Mouse (Mus musculus) neural tube, embryonic 10.5 days (tissue): Measurements from ENCODE around the gene Svip.

ENCODE experiments used
- DNase-seq: peaks from one replicate; pipeline ENCODE4 v3.0.0-alpha.2; 2017; ENCODE audit warnings: low spot score; ENCODE audit errors: extremely low spot score

The Svip gene

GRCm38 (mm10) chr7:52005511-52006295 lies at the start of gene Svip:
TSS of gene Svip (minus strand) at chr7:52006018.
- DNase-seq: peak; percentile 84

GRCm38 (mm10) chr7:52037600-52038582 lies 32.1 kb upstream of the Svip start:
- peak; percentile 36 for DNase-seq

GRCm38 (mm10) chr7:52024050-52024626 lies 18.3 kb upstream of the Svip start:
- no peak for DNase-seq

- no peak for DNase-seq
These were observed 16.2 kb upstream of the Svip start for GRCm38 (mm10) chr7:52022039-52022438.

GRCm38 (mm10) chr7:52015628-52016027 lies 9.8 kb upstream of the Svip start, which contains the start of gene 1700015G11Rik:
TSS of gene 1700015G11Rik (minus strand) at chr7:52015728.
- DNase-seq: no peak

- no peak for DNase-seq
These were observed 9.4 kb upstream of the Svip start for GRCm38 (mm10) chr7:52015180-52015579.

- no peak for DNase-seq
These were observed 7.6 kb upstream of the Svip start for GRCm38 (mm10) chr7:52013457-52013856.

- no peak for DNase-seq
These were observed 1.3 kb upstream of the Svip start for GRCm38 (mm10) chr7:52007138-52007537.

- DNase-seq: no peak
These were observed 445 bp upstream of the Svip start for GRCm38 (mm10) chr7:52006296-52006630.

GRCm38 (mm10) chr7:51991020-51991419 lies 14.8 kb downstream of the Svip start:
- no peak for DNase-seq

- DNase-seq: no peak
These were observed 18.9 kb downstream of the Svip start for GRCm38 (mm10) chr7:51986909-51987308.

- DNase-seq: no peak
These were observed 20.1 kb downstream of the Svip start for GRCm38 (mm10) chr7:51985763-51986162.

- no peak for DNase-seq
These were observed 23.5 kb downstream of the Svip start for GRCm38 (mm10) chr7:51982303-51982702.

GRCm38 (mm10) chr7:51979271-51979670 lies 26.5 kb downstream of the Svip start:
- DNase-seq: no peak

- DNase-seq: no peak
These were observed 30.6 kb downstream of the Svip start for GRCm38 (mm10) chr7:51975181-51975580.

- DNase-seq: no peak
These were observed 32.3 kb downstream of the Svip start for GRCm38 (mm10) chr7:51973526-51973925.

- no peak for DNase-seq
These were observed 32.7 kb downstream of the Svip start for GRCm38 (mm10) chr7:51973091-51973490.

GRCm38 (mm10) chr7:51972252-51972855 lies 33.5 kb downstream of the Svip start:
- DNase-seq: peak; percentile 49

- DNase-seq: no peak
These were observed 36.4 kb downstream of the Svip start for GRCm38 (mm10) chr7:51969379-51969778.

GRCm38 (mm10) chr7:51967581-51967980 lies 38.2 kb downstream of the Svip start:
- DNase-seq: no peak

GRCm38 (mm10) chr7:51964681-51965080 lies 41.1 kb downstream of the Svip start:
- no peak for DNase-seq
